Mouse (Mus musculus) heart, postnatal 0 days (tissue): ENCODE measurements around the gene Ppp1r12a.

ENCODE experiments used
- CTCF ChIP-seq: IDR thresholded peaks from 2 replicates; pipeline ENCODE4 v1.5.1; 2016; ENCODE audit warnings: antibody characterized with exemption, control low read depth, low read depth
- EP300 ChIP-seq: IDR thresholded peaks from 2 replicates; pipeline ENCODE4 v1.6.1; 2016; ENCODE audit warnings: antibody characterized with exemption, low read depth

DNA sequence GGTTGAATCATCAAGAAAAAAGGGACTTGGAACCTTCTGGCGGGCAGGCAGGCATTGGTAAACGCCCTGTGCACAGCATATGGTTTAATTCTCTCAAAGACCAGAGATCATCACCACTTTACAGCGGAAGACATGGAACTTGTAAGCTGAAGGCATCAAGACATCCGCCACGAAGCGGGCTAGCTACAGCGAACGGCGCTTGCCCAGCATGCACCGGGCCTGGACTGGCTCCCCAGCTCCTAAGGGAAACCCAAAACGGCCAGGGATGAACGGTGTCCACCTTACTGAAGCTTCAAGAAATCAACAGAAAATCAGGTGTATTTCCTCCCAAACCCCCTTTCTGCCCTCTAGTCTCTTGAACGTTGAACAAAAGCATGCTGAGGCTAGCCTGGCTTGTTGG lies 136.3 kb downstream of the Ppp1r12a start:
- no peak for TF ChIP-seq CTCF
- TF ChIP-seq EP300 = no peak
